Mouse (Mus musculus) layer of hippocampus, adult 9-11 months (tissue): Measurements from ENCODE around the gene Klk9.

Source experiments
- DNase-seq: peaks from one replicate; pipeline ENCODE4 v3.0.0; 2022

The Klk9 gene

DNA sequence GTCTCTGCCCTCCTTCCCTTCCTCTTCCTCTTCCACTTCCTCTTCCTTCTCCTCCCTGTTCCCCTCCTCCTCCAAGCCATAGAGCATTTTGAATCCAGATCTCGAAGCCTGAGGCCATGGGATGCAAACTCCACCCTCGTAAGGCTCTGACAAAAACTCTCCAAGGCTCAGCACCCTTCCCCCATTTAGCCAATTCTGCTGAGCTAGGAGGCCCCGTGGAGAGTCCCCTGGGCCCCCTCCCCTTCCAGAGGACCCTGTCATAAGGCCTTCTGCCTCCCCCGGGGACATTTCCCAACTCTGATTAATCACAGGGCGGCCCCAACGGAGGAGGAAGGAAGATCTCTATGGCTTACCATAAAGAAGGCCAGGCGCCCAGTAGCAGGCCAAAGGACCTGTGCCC is at the start of gene Klk9:
Gene Klk9, plus strand, starts transcription at position 301 of the 400 bp plus-strand sequence.
- DNase-seq, result no peak

DNA sequence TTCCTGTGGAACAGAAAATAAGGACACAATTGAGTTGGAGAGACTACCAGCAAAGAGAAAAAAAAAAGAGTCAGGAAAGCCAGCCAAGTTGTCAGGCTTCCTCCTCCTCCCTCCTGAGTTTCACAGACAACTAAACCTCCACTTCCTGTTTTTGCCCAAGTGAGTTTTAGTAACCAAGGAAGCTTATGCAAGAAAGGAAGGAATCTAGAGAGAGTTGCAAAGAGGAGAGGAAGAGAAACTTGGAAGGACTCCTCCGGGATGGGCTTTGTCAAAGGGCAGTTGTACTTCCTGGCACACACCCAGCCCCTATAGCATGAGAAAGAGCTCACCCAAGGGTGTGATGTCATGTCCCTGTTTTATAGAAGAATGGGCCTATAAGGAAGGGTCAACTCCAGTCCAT is 43.9 kb upstream of the Klk9 start:
- DNase-seq, result peak; percentile 56

DNA sequence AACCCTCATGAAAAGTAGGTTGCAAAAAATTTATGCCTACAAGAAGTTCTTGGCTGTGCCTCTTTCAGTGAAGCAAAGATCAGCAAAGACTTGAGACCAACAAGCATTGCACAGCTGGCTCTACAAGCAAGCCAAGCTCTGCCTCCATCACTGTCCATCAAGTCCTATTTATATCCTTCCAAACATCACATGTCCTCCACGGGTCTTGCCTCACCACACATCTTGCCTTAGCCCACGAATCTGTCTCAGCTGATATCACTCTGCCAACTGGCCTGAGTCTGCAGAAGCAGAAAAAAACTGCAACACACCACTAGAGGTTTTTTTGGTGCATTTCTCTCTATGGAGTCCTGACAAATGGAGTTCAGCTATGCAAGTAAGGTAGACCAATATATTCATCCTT is 38.9 kb upstream of the Klk9 start:
- DNase-seq, result no peak

DNA sequence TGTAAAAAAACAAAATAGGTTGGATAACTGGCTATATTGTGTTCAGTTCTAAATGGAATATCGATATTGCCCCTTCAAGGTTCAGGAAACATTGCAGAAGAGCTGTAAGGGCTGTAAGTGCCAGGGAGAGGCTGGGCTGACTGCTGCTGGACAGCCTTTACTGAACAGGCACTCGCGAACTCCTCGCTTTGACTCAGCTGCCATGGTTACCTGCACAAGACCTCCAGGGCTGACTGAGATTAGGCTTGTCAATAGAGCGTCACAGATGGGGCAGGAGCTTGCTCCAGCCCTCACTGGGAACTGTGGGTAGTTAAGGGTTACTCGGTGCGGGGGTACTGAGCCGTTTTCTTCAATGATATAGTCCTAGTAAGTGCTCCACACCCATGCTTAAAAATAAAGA is 25.2 kb upstream of the Klk9 start:
- DNase-seq, result no peak

DNA sequence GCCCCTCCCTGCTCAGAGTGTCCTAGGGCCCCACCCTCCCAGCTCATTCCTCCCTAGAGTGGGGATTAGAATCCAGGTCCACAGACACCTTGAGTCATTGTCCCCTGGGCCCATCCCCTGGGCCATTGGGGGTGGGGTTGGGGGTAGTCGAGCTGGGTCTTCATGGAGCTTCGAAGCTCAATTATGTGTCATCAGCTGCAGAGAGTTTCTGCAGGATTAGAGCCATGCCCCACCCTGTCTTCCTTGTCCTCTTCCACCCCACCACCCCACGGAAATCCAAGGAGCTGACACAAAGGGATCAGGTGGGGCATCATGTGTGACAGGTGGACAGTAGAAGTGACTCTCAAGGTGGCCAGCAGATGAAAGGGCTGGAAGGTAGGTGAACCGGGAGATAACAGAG is 23.1 kb upstream of the Klk9 start, which contains the start of gene Klk12:
Gene Klk12, plus strand, starts transcription at position 301 of the 400 bp plus-strand sequence.
- DNase-seq, result no peak

DNA sequence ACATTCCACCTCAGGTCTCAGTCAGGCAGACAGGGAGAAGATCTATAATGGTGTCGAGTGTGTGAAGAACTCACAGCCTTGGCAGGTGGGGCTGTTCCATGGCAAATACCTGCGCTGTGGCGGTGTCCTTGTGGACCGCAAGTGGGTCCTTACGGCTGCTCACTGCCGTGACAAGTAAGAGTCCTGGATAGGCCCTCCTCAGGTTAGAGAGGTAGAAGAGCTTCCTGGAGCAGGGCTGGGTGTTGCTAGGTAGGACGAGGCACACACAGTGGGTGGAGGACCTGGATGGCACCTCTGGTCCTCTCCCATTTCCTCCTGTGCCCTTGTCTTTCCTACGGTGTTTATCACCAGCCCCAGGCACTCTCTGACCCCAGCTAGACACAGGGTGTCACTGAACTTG is 22.1 kb upstream of the Klk9 start:
- no peak for DNase-seq

DNA sequence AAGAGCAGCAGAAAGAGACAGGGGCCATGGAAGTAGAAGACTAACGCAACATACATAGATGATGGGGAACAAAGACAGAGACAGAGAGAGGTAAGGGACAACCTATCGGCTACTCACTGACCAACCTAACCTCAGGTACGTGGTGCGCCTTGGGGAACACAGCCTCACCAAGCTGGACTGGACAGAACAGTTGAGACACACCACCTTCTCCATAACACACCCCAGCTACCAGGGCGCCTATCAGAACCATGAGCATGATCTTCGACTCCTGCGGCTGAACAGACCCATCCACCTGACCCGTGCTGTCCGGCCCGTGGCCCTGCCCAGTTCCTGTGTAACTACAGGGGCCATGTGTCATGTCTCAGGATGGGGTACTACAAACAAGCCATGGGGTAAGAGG is 21.0 kb upstream of the Klk9 start:
- no peak for DNase-seq

DNA sequence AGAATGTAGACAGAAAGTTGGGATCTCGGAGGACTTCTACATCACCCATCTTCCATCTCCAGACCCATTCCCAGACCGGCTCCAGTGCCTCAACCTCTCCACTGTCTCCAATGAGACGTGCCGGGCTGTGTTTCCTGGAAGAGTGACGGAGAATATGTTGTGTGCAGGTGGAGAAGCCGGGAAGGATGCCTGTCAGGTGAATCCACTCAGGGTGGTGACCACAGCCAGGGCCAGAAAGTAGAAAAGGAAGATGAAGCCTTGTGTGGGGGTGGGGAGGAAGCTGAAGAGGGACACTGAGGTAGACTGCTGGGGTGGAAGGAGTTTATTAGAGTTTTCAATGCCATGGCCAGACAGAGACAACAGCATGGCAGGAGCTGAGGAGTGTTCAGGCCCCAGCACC is 19.8 kb upstream of the Klk9 start:
- DNase-seq, result no peak

DNA sequence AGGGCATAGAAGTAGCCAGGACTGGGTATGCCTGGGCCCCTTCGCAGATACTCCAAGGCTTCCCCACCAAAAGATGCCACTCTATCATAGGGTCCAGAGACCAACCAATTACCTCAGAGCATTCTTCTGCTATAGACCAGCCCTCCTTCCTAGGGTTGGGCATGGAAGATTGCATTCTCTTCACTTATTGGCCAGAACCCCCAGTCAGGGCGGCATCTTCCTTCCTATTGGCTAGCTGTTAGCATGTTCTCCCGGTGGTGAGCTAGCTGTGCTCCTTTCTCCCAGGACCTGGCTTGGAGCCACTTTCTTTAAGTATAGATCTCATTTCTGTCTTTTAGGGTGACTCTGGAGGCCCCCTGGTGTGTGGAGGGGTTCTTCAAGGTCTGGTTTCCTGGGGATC is 18.8 kb upstream of the Klk9 start:
- no peak for DNase-seq

DNA sequence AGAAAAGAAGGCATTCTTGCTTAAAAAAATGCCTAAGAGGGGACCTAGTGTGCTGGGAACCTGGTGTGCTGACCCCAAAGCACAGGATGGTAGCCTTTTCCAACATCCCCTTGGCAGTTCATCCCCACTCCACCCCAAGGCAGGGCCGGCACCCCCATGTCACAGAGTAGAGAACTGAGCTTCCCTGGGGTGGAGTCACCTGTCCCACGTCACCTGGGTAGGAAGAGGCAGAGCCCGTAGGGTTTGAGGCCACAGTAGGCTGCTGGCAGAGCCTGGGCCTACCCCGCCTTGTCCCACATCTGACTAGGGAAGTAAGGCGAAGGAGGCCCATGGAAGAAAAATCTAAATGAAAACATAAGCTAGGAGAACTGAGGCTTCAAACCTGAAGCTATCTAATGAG is 17.3 kb upstream of the Klk9 start, which contains the start of gene Klk11:
Gene Klk11, plus strand, starts transcription at position 241 of the 400 bp plus-strand sequence.
- DNase-seq, result no peak

DNA sequence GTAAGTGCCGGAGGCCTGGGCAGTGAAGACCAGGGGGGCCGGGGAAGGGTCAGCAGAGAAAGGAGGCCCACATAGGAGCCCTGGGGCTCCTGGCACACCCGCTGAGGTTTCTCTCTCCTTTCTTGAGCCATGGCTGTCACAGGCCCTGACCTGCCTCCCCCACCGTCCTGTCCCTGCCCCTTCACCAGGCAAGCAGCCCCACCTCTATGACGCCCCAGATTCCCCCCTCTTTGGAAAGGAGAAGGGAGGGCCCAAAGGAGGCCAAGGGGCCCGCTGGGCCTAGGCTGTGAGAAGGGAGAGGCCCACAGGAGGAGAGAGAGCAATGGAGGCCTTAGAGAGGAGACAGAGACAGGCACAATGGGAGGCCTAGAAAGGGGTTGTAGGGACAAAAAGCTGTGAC is 16.9 kb upstream of the Klk9 start:
- DNase-seq, result no peak

DNA sequence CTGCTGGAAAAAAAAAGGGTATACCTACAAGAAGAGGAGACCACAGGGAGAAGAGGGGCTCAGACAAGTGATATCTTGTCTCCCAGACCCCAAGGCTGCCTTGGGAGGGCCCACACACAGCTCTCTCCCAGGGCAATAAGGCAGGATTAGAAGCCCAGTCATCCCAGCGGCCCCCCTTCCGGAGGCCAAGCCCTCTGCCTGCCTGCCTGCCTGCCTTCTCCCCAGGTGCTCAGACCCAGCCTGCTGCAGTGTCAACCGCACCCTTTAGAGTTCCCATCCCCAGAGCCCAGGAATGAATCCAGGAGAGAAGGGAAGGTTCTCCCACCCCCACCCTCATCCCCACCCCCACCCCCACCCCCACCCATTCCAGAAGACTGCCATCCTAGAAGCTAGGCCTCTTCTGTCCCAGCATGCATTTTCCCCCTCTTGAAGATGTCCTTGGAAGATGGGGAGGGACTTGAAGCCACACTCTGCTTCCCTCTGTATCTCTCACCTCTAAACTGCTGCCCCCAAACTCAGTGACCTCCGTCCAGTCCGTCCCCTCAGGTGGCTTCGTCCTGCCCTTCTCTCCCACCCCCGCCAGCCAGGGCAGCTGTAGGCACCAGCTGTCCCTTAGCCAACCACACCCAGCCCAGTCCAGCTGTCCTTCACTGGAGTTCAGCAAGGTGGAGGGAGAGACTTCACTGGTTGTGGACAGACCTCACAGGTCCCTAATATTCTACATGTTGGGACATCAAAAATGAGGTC is 16.2 kb upstream of the Klk9 start:
- DNase-seq, result no peak

DNA sequence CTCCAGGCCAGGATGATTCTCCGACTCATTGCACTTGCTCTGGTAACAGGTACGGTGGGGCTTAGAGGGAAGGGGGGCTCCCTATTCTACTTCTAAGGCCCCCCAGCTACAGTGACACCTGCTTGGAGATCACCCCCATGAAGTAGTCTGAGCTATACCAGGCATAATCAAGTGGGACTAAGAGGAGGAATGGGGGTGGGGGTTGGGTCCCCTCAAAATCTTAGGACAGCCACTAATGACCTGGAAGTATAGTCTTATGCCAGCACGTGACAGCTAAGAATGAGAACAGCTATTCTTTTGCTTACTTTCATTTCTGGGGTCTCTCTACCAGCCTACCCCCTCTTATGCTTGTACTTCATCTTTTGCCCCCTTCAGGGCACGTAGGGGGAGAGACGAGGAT is 15.2 kb upstream of the Klk9 start:
- DNase-seq, result no peak

DNA sequence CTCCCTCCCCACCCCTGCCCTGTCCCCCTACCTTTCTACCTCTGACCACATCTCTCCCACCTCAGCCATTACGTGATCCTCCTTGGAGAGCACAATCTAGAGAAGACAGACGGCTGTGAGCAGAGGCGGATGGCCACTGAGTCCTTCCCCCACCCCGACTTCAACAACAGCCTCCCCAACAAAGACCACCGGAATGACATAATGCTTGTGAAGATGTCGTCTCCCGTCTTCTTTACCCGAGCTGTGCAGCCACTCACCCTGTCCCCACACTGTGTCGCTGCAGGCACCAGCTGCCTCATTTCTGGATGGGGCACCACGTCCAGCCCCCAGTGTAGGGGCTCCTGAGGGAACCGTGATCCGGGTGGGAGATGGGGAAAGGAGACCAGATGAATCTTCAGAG is 14.3 kb upstream of the Klk9 start:
- DNase-seq, result no peak

DNA sequence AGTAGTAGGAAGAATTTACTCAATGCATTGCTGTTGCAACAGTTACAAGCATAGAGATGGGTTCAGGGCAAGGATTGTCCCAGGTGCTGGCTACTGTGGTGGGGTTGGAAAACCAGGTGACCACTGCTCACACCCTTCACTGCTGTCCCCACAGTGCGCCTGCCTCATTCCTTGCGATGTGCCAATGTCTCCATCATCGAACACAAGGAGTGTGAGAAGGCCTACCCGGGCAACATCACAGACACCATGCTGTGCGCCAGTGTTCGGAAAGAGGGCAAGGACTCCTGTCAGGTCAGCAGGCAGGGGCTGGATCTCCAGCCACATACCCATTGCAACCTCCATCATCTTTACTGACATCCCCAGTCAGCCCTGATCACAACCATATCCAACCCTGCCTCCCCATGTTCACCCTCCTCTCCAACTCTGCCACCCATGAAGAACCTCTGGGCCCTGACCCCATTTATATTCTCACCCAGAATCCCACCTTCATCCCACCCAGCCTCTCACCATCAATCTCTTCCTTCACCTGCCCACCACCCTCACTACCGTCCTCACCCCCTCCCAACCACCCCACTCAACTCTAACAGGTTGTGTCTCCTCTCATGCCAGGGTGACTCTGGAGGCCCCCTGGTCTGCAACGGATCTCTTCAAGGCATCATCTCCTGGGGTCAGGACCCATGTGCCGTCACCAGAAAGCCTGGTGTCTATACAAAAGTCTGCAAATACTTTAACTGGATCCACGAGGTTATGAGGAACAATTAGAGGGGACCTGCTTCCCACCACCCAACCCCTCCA is 13.3 kb upstream of the Klk9 start:
- DNase-seq, result no peak

DNA sequence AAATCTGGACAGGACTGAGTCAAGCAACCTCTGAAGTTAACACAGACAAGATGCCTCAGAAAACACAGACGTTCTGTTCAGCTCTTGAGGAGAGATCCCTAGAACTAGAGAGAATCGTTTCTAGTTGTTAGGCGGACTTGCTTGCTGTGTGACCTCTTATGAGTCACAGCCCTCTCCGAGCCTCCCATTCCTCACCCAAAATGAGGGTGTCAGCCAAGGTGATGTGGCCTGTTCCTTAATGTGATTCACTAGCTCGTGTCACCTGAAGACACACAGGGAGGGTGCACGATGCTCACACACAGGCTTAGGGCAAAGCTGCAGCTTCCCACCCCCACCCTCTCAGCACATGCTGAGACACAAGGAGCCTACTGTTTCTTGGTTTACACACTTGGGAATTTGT is 11.4 kb upstream of the Klk9 start:
- no peak for DNase-seq

DNA sequence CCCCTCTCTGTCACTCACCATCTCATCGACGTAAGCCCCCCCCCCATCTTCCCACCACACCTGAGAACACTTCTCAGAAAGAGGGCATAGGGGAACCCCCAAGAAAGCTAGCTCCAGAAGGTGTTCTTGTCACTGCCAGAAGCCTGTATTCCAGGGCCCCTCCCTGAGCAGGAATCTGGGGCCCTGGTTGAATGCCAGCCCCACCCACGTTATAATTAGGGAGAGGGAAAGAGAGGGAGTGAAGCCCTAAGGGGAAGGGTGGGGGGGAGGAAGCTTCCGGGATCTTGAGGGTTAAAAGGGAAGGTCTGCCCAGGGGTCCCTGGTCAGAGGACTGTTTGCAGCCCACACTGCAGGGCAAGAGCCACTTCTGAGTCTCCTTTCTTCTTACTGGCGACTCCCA is 10.9 kb upstream of the Klk9 start, which contains the start of gene Klk10:
Gene Klk10, plus strand, starts transcription at position 290 of the 400 bp plus-strand sequence.
- DNase-seq, result no peak

DNA sequence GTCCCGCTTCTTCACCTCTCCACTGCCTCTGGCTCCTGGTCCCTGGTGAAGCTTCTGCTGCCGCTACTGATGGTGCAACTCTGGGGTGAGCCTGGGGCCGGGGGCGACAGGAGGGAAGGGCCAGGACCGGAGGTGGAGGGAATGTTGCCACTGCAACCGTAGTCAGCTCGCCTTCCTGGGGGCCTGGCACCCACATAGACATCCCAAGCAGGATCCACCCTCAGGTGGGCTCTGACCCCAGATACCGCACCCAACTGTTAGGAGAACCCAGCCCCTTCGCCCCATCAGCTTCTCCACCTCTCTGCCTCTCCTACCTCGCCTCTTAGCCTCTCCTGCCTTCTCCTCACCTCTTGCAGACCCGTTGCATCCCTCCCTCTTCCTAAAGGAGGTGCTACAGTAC is 10.2 kb upstream of the Klk9 start:
- no peak for DNase-seq

DNA sequence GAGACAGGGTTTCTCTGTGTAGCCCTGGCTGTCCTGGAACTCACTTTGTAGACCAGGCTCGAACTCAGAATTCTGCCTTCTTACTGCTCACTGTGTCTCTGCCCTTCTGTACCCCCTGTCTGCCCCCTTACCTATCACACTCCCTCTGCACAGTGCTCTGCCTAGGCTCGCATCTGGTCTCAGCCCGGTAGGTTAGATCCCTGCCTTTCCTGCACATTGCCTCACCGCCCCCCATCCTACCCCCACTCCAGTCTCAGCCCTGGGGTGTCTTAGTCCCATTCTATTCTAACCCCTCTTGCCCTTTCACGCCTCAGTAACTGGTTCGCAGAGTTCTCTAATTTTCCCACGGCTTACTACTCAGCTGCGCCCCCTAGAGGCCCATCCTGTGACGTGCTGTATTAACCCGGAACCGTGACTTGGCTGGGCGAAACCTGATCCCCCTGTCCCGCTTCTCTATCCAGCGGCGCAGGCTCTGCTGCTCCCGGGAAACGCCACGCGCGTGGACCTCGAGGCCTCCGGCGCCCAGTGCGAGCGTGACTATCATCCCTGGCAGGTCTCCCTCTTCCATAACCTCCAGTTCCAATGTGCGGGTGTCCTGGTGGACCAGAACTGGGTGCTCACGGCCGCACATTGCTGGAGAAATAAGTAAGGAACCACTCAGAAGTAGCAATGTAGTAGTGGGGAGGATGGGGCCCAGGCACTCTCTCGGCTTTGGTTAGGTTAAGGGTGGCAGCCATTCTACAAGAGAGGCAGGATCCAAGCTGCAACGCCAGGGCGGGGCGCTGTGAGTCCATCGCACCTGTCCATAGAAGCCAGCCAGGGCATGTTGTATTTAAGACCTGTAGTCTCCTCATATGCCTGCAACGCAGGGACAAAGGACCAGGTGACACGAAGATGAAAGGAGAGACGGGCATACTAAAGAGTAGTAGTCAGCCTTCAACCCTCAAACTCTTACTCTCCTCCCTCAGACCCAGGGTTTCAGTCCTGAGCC is 9.1 kb upstream of the Klk9 start:
- DNase-seq, result no peak

DNA sequence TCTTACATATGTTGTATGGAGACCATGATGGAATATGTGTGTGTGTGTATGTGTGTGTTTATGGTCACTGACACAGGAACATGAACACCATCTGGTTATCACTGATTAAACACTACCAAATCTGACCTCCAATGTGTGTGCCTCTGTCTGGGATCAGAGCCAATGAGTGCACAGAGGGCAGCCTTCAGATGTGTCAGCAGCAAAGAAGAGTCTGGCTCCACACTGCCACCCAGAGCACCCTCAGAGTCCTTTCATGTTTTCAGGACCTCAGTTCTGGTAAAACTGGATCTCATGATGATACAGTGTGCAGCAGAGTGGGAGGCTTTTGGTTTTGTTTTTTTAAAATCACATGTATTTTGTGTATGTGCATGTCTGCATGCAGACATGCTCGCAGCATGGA is 6.4 kb upstream of the Klk9 start:
- DNase-seq, result no peak

DNA sequence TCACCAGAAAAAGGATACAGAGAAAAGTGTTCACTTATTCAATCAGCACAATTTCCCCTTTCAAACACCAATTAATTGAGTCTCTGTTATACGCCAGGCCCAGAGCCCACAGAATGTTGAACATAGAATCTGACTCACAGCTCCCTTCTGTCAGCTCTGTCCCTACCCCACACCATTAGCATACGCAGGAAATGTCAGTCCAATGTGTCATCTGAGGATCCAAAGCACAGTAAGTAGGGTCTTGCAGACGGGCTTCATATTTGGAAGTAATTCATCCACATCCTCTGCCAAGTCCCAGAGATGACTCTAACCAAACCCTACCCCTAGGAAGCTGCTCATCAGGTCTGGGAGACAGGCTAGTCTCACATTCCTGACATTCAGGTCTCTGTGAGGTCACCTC is 3.6 kb upstream of the Klk9 start:
- peak; percentile 55 for DNase-seq

DNA sequence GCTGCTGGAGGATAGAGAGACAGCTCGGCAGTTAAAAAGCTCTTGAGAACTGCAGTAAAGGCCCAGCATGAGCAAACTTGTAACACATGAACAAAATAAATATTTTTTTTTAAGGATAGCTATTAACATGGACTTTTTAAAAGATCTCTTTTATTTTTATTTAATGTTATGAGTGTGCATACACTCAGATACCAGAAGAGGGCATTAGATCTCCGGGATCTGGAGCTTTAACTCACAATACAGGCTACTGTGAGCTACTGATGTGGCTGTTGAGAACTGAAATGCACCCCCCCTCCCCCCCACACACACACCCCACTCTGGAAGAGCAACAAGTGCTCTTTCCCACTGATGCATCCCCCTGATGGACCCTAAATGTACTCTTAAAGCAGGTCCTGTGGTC is 2.4 kb upstream of the Klk9 start:
- DNase-seq, result no peak

DNA sequence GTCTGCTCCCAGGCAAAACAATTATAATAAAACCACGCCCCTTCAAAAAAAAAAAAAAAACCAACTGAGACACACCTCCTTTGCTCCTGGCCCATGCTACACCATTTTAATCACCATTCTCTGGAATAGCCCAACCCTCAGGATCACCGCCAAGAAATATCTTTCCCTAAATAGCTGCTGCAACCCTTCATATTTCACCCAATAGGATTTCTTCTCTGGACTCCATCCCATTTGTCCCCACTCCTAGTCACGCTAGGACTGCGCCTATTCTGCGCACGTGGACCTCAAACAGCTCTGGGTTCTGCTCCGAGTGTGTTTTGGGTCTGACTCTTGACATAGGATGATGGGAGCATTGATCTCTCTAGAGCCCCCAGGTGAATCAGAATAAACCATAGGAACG is 4.7 kb downstream of the Klk9 start:
- no peak for DNase-seq
